Mouse (Mus musculus): ENCODE results near the gene Pla2g3.

Gene Pla2g3

GRCm38 (mm10) chr11:3539111-3539825, 51.2 kb downstream of the Pla2g3 start:
- DNase-seq = peak; percentile 83 to 86

GRCm38 (mm10) chr11:3539826-3540196, 51.7 kb downstream of the Pla2g3 start:
- no peak for DNase-seq

GRCm38 (mm10) chr11:3540451-3541085, 52.5 kb downstream of the Pla2g3 start, which contains the start of gene Smtn:
Gene Smtn (minus strand): TSS chr11:3540612.
- no peak for DNase-seq

GRCm38 (mm10) chr11:3541932-3542331, 53.8 kb downstream of the Pla2g3 start:
- DNase-seq = no peak

- DNase-seq = no peak
These were observed 54.9 kb downstream of the Pla2g3 start for GRCm38 (mm10) chr11:3543001-3543400.

GRCm38 (mm10) chr11:3544409-3544808, 56.3 kb downstream of the Pla2g3 start:
- DNase-seq = no peak

GRCm38 (mm10) chr11:3545531-3546241, 57.6 kb downstream of the Pla2g3 start:
- no peak for DNase-seq

- DNase-seq = no peak
These were observed 58.1 kb downstream of the Pla2g3 start for GRCm38 (mm10) chr11:3546242-3546562.

GRCm38 (mm10) chr11:3547047-3547446, 59.0 kb downstream of the Pla2g3 start:
- no peak for DNase-seq

GRCm38 (mm10) chr11:3547969-3548368, 59.9 kb downstream of the Pla2g3 start:
- no peak for DNase-seq

- DNase-seq = no peak
These were observed 60.6 kb downstream of the Pla2g3 start for GRCm38 (mm10) chr11:3548564-3549295.

Data from cerebellum, postnatal 36 days (tissue).